Mouse (Mus musculus) B cell, adult 62 days (primary cell): ENCODE results near the gene Kif9. TPM values are rescaled to one million over a fixed set of nuclear protein-coding genes. Genes with fewer than 3 reads are reported as not detected.

Experiments
- total RNA-seq: library from RNA; stranded (reverse); gene quantifications from 4 replicates; pipeline ENCODE4 v1.2.4, GENCODE M21; 2023

The Kif9 gene
- 2.7 to 3.7 TPM (median 3.2 TPM) in 4 replicates for total RNA-seq

DNA sequence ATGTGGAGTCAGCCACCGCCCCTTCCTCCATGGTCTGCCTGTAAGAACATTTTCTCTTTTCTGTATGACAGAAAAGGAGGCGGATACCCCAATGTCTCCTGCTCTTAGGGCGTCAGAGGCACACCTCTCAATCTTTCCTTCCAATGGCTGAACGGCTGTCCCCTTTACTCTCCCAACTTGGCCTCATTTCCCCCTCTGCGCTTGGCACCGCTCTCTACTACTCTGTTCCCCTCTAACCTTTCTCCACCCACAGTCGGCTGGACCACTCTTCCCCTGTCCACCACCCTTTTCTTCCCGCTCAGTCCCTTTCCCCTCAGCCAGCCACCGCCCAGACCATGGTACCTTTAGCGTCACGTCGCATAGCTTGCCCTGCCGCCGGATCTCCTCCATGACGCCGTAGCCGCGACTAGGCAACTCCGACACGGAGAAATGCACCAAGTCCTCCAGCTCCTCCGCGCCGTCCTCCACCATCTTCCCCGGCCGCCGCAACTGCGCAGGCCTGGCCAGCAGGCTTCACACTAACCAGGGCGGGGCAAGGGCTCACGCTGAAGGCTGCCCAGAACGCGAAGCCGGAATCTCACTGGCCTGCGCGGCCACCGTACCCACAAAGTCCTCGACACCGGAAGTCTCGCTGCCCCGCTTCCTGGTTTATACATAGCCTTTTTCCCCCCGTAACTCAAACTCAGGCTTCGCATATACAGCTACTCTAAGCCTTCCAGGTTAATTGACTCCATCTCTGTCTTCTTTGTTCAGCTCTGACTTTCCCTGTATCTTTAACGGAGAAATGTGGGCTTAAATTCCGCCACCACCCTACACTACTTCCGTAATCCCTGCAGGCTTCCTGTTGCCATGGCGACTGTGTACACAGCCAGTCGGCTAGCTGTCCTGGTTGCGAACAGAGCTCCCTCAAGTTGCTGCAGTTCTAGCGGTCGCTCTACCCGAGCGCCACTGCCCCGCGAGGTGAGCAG is at the start of gene Kif9, which contains the start of gene Klhl18:
Gene Kif9, plus strand, starts transcription at position 835 of the 968 bp plus-strand sequence.
Gene Klhl18, minus strand, starts transcription at position 571 of the 968 bp plus-strand sequence.

DNA sequence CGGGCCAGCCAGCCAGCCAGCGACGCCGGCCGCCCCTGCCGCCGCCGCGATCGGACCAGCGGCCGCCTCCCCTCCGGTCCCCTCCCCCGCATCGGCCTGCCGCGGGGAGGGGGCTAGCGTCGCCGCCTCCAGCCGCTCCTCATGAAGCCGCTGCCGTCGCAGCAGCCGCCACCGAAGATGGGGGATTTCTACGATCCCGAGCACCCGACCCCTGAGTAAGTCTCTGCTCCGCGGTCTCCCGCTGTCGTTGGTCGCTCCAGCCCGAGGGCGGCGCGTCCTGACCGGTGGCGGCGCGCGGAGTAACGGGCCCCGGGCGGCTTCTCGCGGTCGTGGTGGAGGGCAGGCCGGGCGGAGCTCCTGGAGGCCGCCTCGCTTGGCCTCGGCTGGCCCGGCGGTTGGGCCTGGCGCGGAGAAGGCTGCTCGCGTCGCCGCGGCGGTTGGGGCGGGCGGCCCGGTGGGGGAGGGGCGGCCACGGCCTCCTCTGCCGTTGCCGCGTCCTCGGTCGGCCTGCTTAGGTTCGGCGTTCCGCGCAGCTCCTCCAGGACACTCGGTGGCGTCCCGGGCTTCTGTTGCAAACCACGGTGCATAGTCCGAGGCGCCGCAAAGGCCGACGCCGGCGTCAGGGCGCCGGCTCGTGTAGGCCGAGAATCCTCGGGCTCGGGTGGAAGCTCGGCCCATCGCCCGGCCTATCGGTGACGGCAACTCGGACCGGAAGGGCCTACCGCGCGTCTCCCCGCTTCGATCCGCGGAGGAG is 56.0 kb downstream of the Kif9 start, which contains the start of gene Setd2:
Gene Setd2, plus strand, starts transcription at position 60 of the 754 bp plus-strand sequence.

Other genes with a start within 250 kb of the Kif9 start
- 2.9 to 3.4 TPM (median 3.2 TPM) in 4 replicates for gene Cspg5, start 233.2 kb upstream of the Kif9 start, total RNA-seq
- gene Elp6, start 171.8 kb upstream of the Kif9 start, total RNA-seq = 7.4 to 9.7 TPM (median 8.0 TPM) in 4 replicates
- 69.3 to 87.5 TPM (median 75.0 TPM) in 4 replicates for gene Scap, start 143.7 kb upstream of the Kif9 start, total RNA-seq
- 154 to 174 TPM (median 164 TPM) in 4 replicates for gene Ptpn23, start 68.7 kb upstream of the Kif9 start, total RNA-seq
- gene Ngp, start 57.2 kb upstream of the Kif9 start, total RNA-seq = 2.3 to 3.3 TPM (median 2.7 TPM) in 4 replicates
- 49.0 to 52.0 TPM (median 50.9 TPM) in 4 replicates for gene Klhl18, start 264 bp upstream of the Kif9 start, total RNA-seq
- gene Setd2, start 55.6 kb downstream of the Kif9 start, total RNA-seq = 215 to 230 TPM (median 227 TPM) in 4 replicates
- 1.6 to 4.4 TPM (median 2.6 TPM) in 4 replicates for gene Nradd, start 147.5 kb downstream of the Kif9 start, total RNA-seq
- 36.1 to 45.8 TPM (median 41.4 TPM) in 4 replicates for gene Nbeal2, start 177.2 kb downstream of the Kif9 start, total RNA-seq
- gene Ccdc12, start 179.5 kb downstream of the Kif9 start, total RNA-seq = 84.9 to 118 TPM (median 98.9 TPM) in 4 replicates